ENCODE assay signal across 27 mouse cellular contexts in the genomic region with DNA sequence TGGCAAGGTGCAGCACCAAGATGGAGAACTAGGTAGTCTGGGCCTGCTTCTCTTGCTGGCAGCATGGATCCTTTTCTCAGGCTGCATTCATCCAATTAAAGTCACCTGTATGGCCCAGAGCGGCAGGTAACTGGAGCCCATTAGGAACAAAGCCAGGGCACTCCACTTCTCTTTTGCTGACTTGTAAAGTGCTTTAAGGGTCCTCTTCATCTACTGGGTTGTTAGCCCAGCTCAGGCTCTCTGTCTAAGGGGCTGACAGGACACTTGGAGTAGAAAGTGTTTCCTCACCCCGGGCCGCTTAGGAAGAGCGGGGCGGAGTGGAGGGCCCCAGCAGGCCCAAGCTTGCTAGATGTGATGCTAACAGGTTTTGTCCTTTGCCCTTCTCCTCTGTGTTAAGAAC. TPM values are rescaled to one million over a fixed set of nuclear protein-coding genes. Genes with fewer than 3 reads are reported as not detected.
DNase-seq lines count a peak whose midpoint lies in the region; ATAC-seq and TF ChIP-seq lines count a peak whose summit lies in the region.
"Had no signal": no experiment of that assay in that cellular context is flagged by ENCODE, and none has a peak within 500 bp of the region (broad histone marks: within the 10 kb centered on the region; RNA-seq: fewer than 3 reads in every experiment).

No protein-coding gene starts in this region.

- H3K9me3 ChIP-seq in lung, embryonic 16.5 days (ENCODE audit: control insufficient read depth, low read length): no peaks in the 10 kb centered on the region
- H3K9me3 ChIP-seq: embryonic facial prominence, embryonic 10.5 days; embryonic facial prominence, embryonic 12.5 days; forebrain, embryonic 13.5 days; forebrain, embryonic 15.5 days had no signal

- TF ChIP-seq CTCF in lung, adult 2 months (IDR thresholded peaks at IDR 0.05; ENCODE audit: insufficient read depth, low read length): no peak

- no peaks in the 10 kb centered on the region; the same call in 1 of the 2 replicates for H3K4me1 ChIP-seq in lung, adult 2 months (ENCODE audit: control insufficient read depth, insufficient read depth, low read length)
- no peaks in the 10 kb centered on the region for H3K4me1 ChIP-seq in lung, embryonic 16.5 days (replicated peaks; ENCODE audit: control insufficient read depth, insufficient read depth, low read length)
- H3K4me1 ChIP-seq: embryonic facial prominence, embryonic 10.5 days; embryonic facial prominence, embryonic 12.5 days; forebrain, embryonic 13.5 days; forebrain, embryonic 15.5 days had no signal

- 84% methylated on average over 5 of the region's 5 CpGs for WGBS in lung, adult 2 months
- WGBS in lung, embryonic 16.5 days: 68% methylated on average over 5 of the region's 5 CpGs

- ATAC-seq in lung, embryonic 16.5 days (ENCODE audit: low read depth): peak; percentile 79
- ATAC-seq: activated CD4-positive, CD25-positive, alpha-beta regulatory T cell, adult 4 months; CD4-positive, CD25-positive, alpha-beta regulatory T cell, adult 4 months; forebrain, embryonic 13.5 days; forebrain, embryonic 15.5 days; Patski had no signal

- H3K4me3 ChIP-seq in lung, adult 2 months (replicated peaks; ENCODE audit: extremely low read depth, low read depth, low read length): no peak overlapping the region
- H3K4me3 ChIP-seq in lung, embryonic 16.5 days (ENCODE audit: low read length): no peak overlapping the region
- H3K4me3 ChIP-seq: embryonic facial prominence, embryonic 10.5 days; embryonic facial prominence, embryonic 12.5 days; forebrain, embryonic 13.5 days; forebrain, embryonic 15.5 days had no signal

- peak; percentile 13 for DNase-seq in lung, adult 2 months
- no peak for DNase-seq in lung, postnatal 14 days
- peak; percentile 19 for DNase-seq in lung, postnatal 10 days
- peak; percentile 46 for DNase-seq in lung, postnatal 36 days
- no peak for DNase-seq in cerebellum, postnatal 4 days (ENCODE audit: low spot score in 2 of 2)
- no peak for DNase-seq in frontal cortex, postnatal 10 days (ENCODE audit: low spot score in 2 of 2)
- DNase-seq in ovary, postnatal 36 days (ENCODE audit: low spot score): no peak
- DNase-seq: adrenal gland, adult 2 months; adrenal gland, postnatal 10 days; adrenal gland, postnatal 25 days; B cell, adult 2 months; cerebellum, adult 11 months; cerebellum, adult 18-20 months; cerebellum, adult 8-10 months; cerebellum, adult 9-11 months; cerebellum, postnatal 14 days; cerebellum, postnatal 36 days had no signal

- no peak for TF ChIP-seq POLR2A in lung, adult 2 months (IDR thresholded peaks at IDR 0.05; ENCODE audit: borderline replicate concordance, extremely low read depth, low read depth, low read length)

- no peaks in the 10 kb centered on the region for H3K27me3 ChIP-seq in lung, embryonic 16.5 days (ENCODE audit: control insufficient read depth, insufficient read depth, low read depth, low read length)
- H3K27me3 ChIP-seq: CH12.LX; embryonic facial prominence, embryonic 12.5 days; forebrain, embryonic 13.5 days; forebrain, embryonic 15.5 days; Patski had no signal

- H3K9ac ChIP-seq in lung, embryonic 16.5 days (ENCODE audit: low read length): no peak overlapping the region
- H3K9ac ChIP-seq: embryonic facial prominence, embryonic 12.5 days; forebrain, embryonic 13.5 days; forebrain, embryonic 15.5 days had no signal

- no peaks in the 10 kb centered on the region for H3K36me3 ChIP-seq in lung, embryonic 16.5 days (ENCODE audit: control insufficient read depth, insufficient read depth, low read length)
- H3K36me3 ChIP-seq: embryonic facial prominence, embryonic 10.5 days; embryonic facial prominence, embryonic 12.5 days; forebrain, embryonic 15.5 days; G1E had no signal

- H3K27ac ChIP-seq in lung, embryonic 16.5 days (ENCODE audit: low read length): no peak overlapping the region
- H3K27ac ChIP-seq: embryonic facial prominence, embryonic 10.5 days; embryonic facial prominence, embryonic 12.5 days; forebrain, embryonic 13.5 days; forebrain, embryonic 15.5 days had no signal

- no peak overlapping the region for H3K4me2 ChIP-seq in lung, embryonic 16.5 days (ENCODE audit: low read depth, low read length)
- H3K4me2 ChIP-seq: embryonic facial prominence, embryonic 12.5 days; forebrain, embryonic 13.5 days; forebrain, embryonic 15.5 days had no signal

RNA-seq across cellular contexts. Expression of gene Cdh13, which starts 12.9 kb away (rescaled TPM):
- 30.2 and 44.3 TPM in 2 replicates for polyA plus RNA-seq in lung, adult 2 months (2012; rRNA removed)
- polyA plus RNA-seq in lung, embryonic 16.5 days (2015; fragmentation: Nextera tagmentation; extraction: Ambion mirVana): 4.1 and 5.8 TPM in 2 replicates
- polyA plus RNA-seq: G1E had no signal

Comparison
In these comparisons a context has a peak if more than half of its experiments do, and no peak if none do; other contexts are left out.
1. DNase-seq: peak in lung, adult 2 months (single experiment), lung, postnatal 10 days (single experiment) and lung, postnatal 36 days (single experiment); none in lung, postnatal 14 days (single experiment), cerebellum, postnatal 4 days (0 of 2), frontal cortex, postnatal 10 days (0 of 2) and ovary, postnatal 36 days (single experiment).